Mouse (Mus musculus) brown adipose tissue, adult 24 weeks (tissue): ENCODE measurements around the gene Rabgap1l. TPM values are rescaled to one million over a fixed set of nuclear protein-coding genes. Genes with fewer than 3 reads are reported as not detected.

Experiments
- polyA plus RNA-seq: library from polyadenylated mRNA; stranded (reverse); fragments of >200 nt; gene quantifications from 2 replicates; pipeline ENCODE4 v1.2.4, GENCODE M21; 2012; ENCODE audit not compliant: missing spikeins, insufficient read depth, insufficient read length

The Rabgap1l gene
- polyA plus RNA-seq, 1 experiment: 26.9 TPM

Other genes starting within 250 kb of the Rabgap1l start
- 13.5 and 13.6 TPM in 2 replicates for gene Rc3h1, start 113.2 kb upstream of the Rabgap1l start, polyA plus RNA-seq
- gene Serpinc1, start 185.4 kb upstream of the Rabgap1l start, polyA plus RNA-seq: 3.2 TPM in 1 of 2 replicates, not detected in the other
- 1.9 and 2.6 TPM in 2 replicates for gene Zbtb37, start 241.6 kb upstream of the Rabgap1l start, polyA plus RNA-seq